Mouse (Mus musculus) retina, postnatal 7 days (tissue): ENCODE results near the gene Grin2c.

ENCODE experiments used
- DNase-seq: peaks from one replicate; pipeline ENCODE4 v3.0.0-alpha.2; 2012; ENCODE audit warnings: low read depth, low spot score

The Grin2c gene

GRCm38 (mm10) chr11:115202316-115202715, 64.7 kb downstream of the Grin2c start:
- DNase-seq: peak; percentile 73

DNA sequence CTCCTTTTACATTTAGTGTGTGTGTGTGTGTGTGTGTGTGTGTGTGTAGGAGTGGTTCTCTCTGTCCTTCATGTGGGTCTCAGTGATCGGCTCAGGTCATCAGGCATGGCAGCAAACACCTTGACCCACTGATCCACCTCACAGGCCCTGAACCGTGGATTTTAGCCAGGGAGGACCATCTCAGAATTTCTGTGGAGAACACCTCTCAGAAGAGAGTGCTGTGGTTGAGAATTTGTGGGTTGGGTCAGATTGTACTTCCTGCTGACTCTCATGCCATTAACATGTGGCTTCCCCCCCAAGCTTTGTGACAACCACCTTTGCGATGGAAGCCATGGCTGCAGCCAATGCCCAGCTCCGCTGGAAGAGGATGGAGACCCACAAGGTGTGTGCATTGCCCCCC, 66.5 kb downstream of the Grin2c start:
- no peak for DNase-seq
